Mouse (Mus musculus): Measurements from ENCODE around the gene Vsnl1.

DNA sequence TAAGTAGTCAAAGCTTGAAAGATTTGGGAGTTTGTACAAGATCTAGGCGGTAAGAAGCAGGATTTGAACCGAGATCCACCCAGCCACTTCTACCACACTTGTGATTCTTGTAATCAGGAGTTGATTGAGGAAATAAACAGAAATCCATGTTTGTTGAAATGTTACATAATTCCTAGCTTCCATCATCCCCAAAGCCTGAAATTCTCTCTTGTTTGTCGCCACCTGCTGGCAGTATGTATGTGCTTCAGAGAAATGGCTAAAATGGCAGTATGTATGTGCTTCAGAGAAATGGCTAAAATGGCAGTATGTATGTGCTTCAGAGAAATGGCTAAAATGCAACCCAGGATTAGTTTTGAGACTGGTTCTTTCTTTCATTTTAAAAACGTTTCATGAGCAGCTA, 99.6 kb downstream of the Vsnl1 start:
- TF ChIP-seq CTCF (IDR thresholded peaks at IDR 0.05; ENCODE audit: insufficient read depth, low read length) (no peak), POLR2A (IDR thresholded peaks at IDR 0.05; ENCODE audit: borderline replicate concordance, extremely low read depth, low read depth, low read length) (no peak)

All from lung, adult 2 months (tissue).